Mouse (Mus musculus): ENCODE results near the gene Zfand3.

DNA sequence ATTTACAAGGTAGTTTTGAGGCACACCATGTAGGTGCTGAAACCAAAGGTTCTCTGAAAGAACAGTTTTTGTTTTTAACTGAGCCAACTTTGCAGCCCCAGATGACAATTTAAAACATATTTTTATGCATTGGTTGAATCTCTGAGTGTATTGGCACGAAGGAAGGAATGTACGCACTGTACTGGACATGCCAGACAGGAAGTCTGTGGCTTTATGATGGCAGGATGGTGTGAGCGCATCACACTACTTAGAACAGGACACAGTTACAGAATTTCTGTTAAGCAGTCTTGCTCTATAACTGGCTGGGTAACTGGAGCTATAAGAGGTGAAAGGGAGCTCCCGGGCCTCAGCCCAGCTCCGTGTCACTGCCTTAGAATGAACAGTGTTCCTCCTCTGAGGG lies 92.6 kb downstream of the Zfand3 start:
- TF ChIP-seq POLR2A (IDR thresholded peaks at IDR 0.05; ENCODE audit: extremely low read depth, insufficient read depth, low read length) (no peak), CTCF (IDR thresholded peaks at IDR 0.05; ENCODE audit: low read depth, low read length) (no peak)
